Mouse (Mus musculus) lung, postnatal 0 days (tissue): ENCODE results near the gene Cyp2t4.

Experiments
- CTCF ChIP-seq: IDR thresholded peaks from 2 replicates; pipeline ENCODE4 v1.5.1; 2016; ENCODE audit warnings: antibody characterized with exemption, mild to moderate bottlenecking
- EP300 ChIP-seq: IDR thresholded peaks from 2 replicates; pipeline ENCODE4 v1.6.1; 2016; ENCODE audit warnings: antibody characterized with exemption, mild to moderate bottlenecking, control low read depth

DNA sequence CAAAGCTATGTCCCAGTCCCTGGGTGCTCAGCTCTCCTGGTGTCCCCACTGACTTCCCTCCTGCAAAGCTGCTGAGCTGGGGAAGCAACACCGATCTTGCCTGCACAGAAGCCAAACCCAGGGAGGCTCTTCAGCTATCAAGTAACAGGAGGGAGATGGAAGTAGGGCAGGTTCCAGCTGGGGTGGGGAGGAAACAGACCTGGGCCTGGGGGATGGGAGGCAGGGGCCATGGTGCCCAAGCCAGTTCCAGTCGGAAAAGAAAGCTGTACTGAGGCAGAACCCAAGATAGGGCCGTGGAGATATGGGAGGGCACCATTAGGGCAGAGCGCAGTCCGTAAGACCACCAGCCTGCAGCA is 9.9 kb downstream of the Cyp2t4 start:
- TF ChIP-seq CTCF = no peak
- TF ChIP-seq EP300 = no peak
